Mouse (Mus musculus): ENCODE data around the gene Hrh1. TPM values are rescaled to one million over a fixed set of nuclear protein-coding genes. Genes with fewer than 3 reads are reported as not detected.

The Hrh1 gene
- total RNA-seq, 2 experiments from 2014 or later: not detected

- ATAC-seq (replicated peaks; ENCODE audit: poor library complexity, severe bottlenecking): no peak
These were observed 7.2 kb downstream of the Hrh1 start for GRCm38 (mm10) chr6:114404774-114405468.

GRCm38 (mm10) chr6:114406634-114407033, 8.9 kb downstream of the Hrh1 start:
- ATAC-seq (replicated peaks; ENCODE audit: poor library complexity, severe bottlenecking): peak; percentile 42; the same call in 1 of the 2 replicates

GRCm38 (mm10) chr6:114407049-114407448, 9.3 kb downstream of the Hrh1 start:
- no peak for ATAC-seq (replicated peaks; ENCODE audit: poor library complexity, severe bottlenecking)

GRCm38 (mm10) chr6:114408278-114408677, 10.5 kb downstream of the Hrh1 start:
- ATAC-seq (replicated peaks; ENCODE audit: poor library complexity, severe bottlenecking): no peak

GRCm38 (mm10) chr6:114411913-114412312, 14.2 kb downstream of the Hrh1 start:
- no peak for ATAC-seq (replicated peaks; ENCODE audit: poor library complexity, severe bottlenecking)

- ATAC-seq (replicated peaks; ENCODE audit: poor library complexity, severe bottlenecking): no peak
These were observed 16.8 kb downstream of the Hrh1 start for GRCm38 (mm10) chr6:114414510-114414909.

GRCm38 (mm10) chr6:114418037-114418436, 20.3 kb downstream of the Hrh1 start:
- no peak for ATAC-seq (replicated peaks; ENCODE audit: poor library complexity, severe bottlenecking)

- ATAC-seq (replicated peaks; ENCODE audit: poor library complexity, severe bottlenecking): no peak
These were observed 23.3 kb downstream of the Hrh1 start for GRCm38 (mm10) chr6:114421061-114421460.

GRCm38 (mm10) chr6:114423051-114423676, 25.4 kb downstream of the Hrh1 start:
- no peak for ATAC-seq (replicated peaks; ENCODE audit: poor library complexity, severe bottlenecking)

GRCm38 (mm10) chr6:114425343-114425742, 27.6 kb downstream of the Hrh1 start:
- no peak for ATAC-seq (replicated peaks; ENCODE audit: poor library complexity, severe bottlenecking)

GRCm38 (mm10) chr6:114427641-114428040, 29.9 kb downstream of the Hrh1 start:
- ATAC-seq (replicated peaks; ENCODE audit: poor library complexity, severe bottlenecking): no peak

- ATAC-seq (replicated peaks; ENCODE audit: poor library complexity, severe bottlenecking): no peak
These were observed 31.1 kb downstream of the Hrh1 start for GRCm38 (mm10) chr6:114428831-114429230.

- ATAC-seq (replicated peaks; ENCODE audit: poor library complexity, severe bottlenecking): no peak
These were observed 34.9 kb downstream of the Hrh1 start for GRCm38 (mm10) chr6:114432591-114432990.

GRCm38 (mm10) chr6:114434524-114434923, 36.8 kb downstream of the Hrh1 start:
- ATAC-seq (replicated peaks; ENCODE audit: poor library complexity, severe bottlenecking): no peak

GRCm38 (mm10) chr6:114440302-114440701, 42.6 kb downstream of the Hrh1 start:
- ATAC-seq (replicated peaks; ENCODE audit: poor library complexity, severe bottlenecking): no peak

GRCm38 (mm10) chr6:114440788-114441453, 43.2 kb downstream of the Hrh1 start:
- no peak for ATAC-seq (replicated peaks; ENCODE audit: poor library complexity, severe bottlenecking)

GRCm38 (mm10) chr6:114444247-114444844, 46.6 kb downstream of the Hrh1 start:
- no peak for ATAC-seq (replicated peaks; ENCODE audit: poor library complexity, severe bottlenecking)

- ATAC-seq (replicated peaks; ENCODE audit: poor library complexity, severe bottlenecking): no peak
These were observed 47.2 kb downstream of the Hrh1 start for GRCm38 (mm10) chr6:114444976-114445375.

GRCm38 (mm10) chr6:114448888-114449287, 51.2 kb downstream of the Hrh1 start:
- no peak for ATAC-seq (replicated peaks; ENCODE audit: poor library complexity, severe bottlenecking)

GRCm38 (mm10) chr6:114455267-114455666, 57.5 kb downstream of the Hrh1 start:
- ATAC-seq (replicated peaks; ENCODE audit: poor library complexity, severe bottlenecking): no peak
